Mouse (Mus musculus): ENCODE measurements around the gene Alg13. TPM values are rescaled to one million over a fixed set of nuclear protein-coding genes. Genes with fewer than 3 reads are reported as not detected.

Gene Alg13
- polyA plus RNA-seq, 1 experiment from 2014 or later = 15.4 TPM

DNA sequence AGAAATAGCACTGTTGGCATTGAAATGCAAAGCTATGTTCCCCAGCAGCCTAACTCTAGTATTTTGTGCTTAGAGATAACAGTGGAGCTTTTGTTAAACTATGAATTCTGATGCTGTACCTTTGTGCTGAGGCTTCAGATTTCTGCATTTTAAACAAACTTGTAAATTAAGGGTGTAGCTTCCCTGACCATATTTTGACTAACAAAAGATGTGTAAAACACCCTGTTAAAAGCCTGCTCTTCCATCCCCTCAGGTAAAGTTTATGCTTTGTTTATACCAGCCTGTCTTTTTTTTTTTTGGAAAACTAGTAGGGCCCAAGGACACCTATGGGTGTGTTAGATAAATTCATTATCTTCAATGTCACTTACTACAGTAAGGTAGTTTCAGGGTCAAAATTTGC is 20.3 kb downstream of the Alg13 start:
- ATAC-seq (ENCODE audit: insufficient number of reproducible peaks, low FRiP score) = no peak
- Histone ChIP-seq H3K4me2 (no peak overlapping the region), H3K4me3 (no peak overlapping the region), H3K36me3 (no peaks in the 10 kb centered on the region), H3K9me3 (replicated peaks) (no peaks in the 10 kb centered on the region), H3K27ac (ENCODE audit: poor library complexity, severe bottlenecking) (no peak overlapping the region), H3K9ac (no peak overlapping the region), H3K4me1 (replicated peaks) (no peaks in the 10 kb centered on the region), H3K27me3 (replicated peaks) (no peaks in the 10 kb centered on the region)

DNA sequence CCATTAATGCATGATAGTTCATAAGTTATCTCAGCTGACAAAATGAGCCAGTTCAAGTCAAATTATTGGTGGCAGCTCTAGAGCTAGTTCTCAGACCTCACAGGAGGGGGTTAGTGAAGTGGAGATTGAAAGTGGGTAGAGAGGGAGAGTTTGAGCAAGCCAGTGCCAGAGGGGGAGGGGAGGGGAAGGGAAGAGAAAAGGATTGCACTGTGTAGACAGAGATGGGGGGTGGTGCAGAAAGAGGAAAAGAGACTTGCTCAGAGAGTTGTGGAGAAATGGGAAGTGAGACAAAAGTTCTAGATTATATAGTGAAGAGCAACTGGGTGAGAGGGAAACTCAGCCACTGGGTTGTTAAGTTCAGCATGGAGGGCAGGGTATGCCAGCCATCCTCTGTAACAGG is 20.8 kb downstream of the Alg13 start:
- H3K9me3 ChIP-seq (replicated peaks) = no peaks in the 10 kb centered on the region
- no peaks in the 10 kb centered on the region for H3K4me1 ChIP-seq (replicated peaks)
- H3K27ac ChIP-seq (ENCODE audit: poor library complexity, severe bottlenecking) = no peak overlapping the region
- no peak overlapping the region for H3K4me2 ChIP-seq
- ATAC-seq (ENCODE audit: insufficient number of reproducible peaks, low FRiP score) = no peak
- no peaks in the 10 kb centered on the region for H3K36me3 ChIP-seq
- no peaks in the 10 kb centered on the region for H3K27me3 ChIP-seq (replicated peaks)
- H3K9ac ChIP-seq = no peak overlapping the region
- H3K4me3 ChIP-seq = no peak overlapping the region

DNA sequence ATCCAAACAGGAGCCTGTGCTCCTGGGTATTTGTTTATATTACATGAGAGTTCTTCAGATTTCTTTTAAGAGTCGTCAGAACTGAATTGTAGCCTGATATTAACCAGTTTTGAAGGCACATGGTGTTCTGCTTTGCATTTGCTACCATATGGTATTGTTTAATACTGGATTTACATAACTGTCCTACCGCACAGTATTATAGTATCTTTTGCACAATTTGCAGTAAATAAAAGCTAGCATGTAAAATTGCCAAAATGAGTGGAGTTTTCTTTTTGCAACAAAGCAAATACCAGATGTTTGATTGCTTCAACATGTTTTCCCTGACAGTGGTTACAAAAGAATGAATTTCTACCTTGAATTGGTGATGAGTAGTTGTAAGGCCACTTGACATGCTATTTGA is 56.6 kb downstream of the Alg13 start:
- peaks cover 13% of the 10 kb centered on the region; the same call in 1 of the 2 replicates for H3K36me3 ChIP-seq
- ATAC-seq (ENCODE audit: insufficient number of reproducible peaks, low FRiP score) = no peak
- no peak overlapping the region for H3K9ac ChIP-seq
- H3K27me3 ChIP-seq (replicated peaks) = no peaks in the 10 kb centered on the region
- H3K4me1 ChIP-seq (replicated peaks) = no peaks in the 10 kb centered on the region
- H3K27ac ChIP-seq (ENCODE audit: poor library complexity, severe bottlenecking) = no peak overlapping the region
- no peak overlapping the region for H3K4me2 ChIP-seq
- 77% methylated on average over 2 of the region's 2 CpGs for WGBS
- no peaks in the 10 kb centered on the region for H3K9me3 ChIP-seq (replicated peaks)
- no peak overlapping the region for H3K4me3 ChIP-seq

GRCm38 (mm10) chrX:144403526-144403925 is 85.9 kb downstream of the Alg13 start:
- Histone ChIP-seq H3K9me3 (replicated peaks) (no peaks in the 10 kb centered on the region), H3K4me2 (no peak overlapping the region), H3K9ac (no peak overlapping the region), H3K4me1 (replicated peaks) (no peaks in the 10 kb centered on the region), H3K27ac (ENCODE audit: poor library complexity, severe bottlenecking) (no peak overlapping the region), H3K4me3 (no peak overlapping the region), H3K27me3 (replicated peaks) (no peaks in the 10 kb centered on the region), H3K36me3 (no peaks in the 10 kb centered on the region)
- 33% methylated on average over 7 of the region's 7 CpGs for WGBS
- ATAC-seq (ENCODE audit: insufficient number of reproducible peaks, low FRiP score) = no peak

DNA sequence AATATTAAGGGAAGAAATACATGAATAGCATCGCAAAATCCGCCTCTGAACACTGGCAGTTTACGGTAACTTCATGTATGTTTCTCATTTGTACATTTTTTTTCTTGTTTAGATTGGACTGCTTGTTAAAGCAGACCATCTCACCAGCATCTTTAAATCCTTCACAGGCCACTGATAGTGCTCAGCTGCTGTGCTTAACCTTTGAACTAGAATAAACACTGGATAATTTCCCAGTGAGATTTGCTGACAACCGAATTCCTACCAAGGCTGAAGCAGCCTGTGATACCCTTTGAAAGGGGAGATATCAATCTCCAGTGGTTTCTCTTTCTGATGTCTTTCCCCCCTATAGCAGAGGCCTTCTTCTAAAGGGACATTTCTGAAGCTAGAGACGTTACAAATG is 90.4 kb downstream of the Alg13 start:
- H3K4me3 ChIP-seq = no peak overlapping the region
- no peak overlapping the region for H3K27ac ChIP-seq (ENCODE audit: poor library complexity, severe bottlenecking)
- H3K4me1 ChIP-seq (replicated peaks) = no peaks in the 10 kb centered on the region
- H3K27me3 ChIP-seq (replicated peaks) = no peaks in the 10 kb centered on the region
- no peak for ATAC-seq (ENCODE audit: insufficient number of reproducible peaks, low FRiP score)
- H3K9ac ChIP-seq = no peak overlapping the region
- H3K36me3 ChIP-seq = no peaks in the 10 kb centered on the region
- no peak overlapping the region for H3K4me2 ChIP-seq
- no peaks in the 10 kb centered on the region for H3K9me3 ChIP-seq (replicated peaks)
- WGBS = 68% methylated on average over 5 of the region's 5 CpGs

DNA sequence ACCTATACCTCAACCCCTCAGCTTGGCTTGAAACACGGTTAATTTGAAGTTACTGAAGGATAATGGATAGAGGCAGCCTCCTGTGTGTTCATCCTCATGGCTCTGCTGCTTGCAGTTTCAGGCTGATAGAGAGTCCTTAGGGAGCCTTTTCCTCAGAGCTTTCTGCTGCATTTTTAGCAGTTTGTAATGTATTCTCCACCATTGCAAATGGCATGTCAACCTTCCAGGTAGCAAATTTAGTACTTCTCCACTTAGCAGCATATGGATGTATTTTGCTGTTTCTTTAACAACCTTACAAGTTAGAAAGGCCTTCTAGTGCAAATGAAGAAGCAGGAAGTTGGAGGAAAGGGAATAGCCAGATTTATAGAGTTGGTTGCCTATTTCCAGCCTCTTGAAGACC is 102.7 kb downstream of the Alg13 start:
- H3K4me3 ChIP-seq = no peak overlapping the region
- H3K36me3 ChIP-seq = no peaks in the 10 kb centered on the region
- H3K9me3 ChIP-seq (replicated peaks) = no peaks in the 10 kb centered on the region
- no peaks in the 10 kb centered on the region for H3K27me3 ChIP-seq (replicated peaks)
- no peak overlapping the region for H3K9ac ChIP-seq
- H3K4me2 ChIP-seq = no peak overlapping the region
- 76% methylated on average over 1 of the region's 1 CpGs for WGBS
- no peak overlapping the region for H3K27ac ChIP-seq (ENCODE audit: poor library complexity, severe bottlenecking)
- H3K4me1 ChIP-seq (replicated peaks) = no peaks in the 10 kb centered on the region
- no peak for ATAC-seq (ENCODE audit: insufficient number of reproducible peaks, low FRiP score)

DNA sequence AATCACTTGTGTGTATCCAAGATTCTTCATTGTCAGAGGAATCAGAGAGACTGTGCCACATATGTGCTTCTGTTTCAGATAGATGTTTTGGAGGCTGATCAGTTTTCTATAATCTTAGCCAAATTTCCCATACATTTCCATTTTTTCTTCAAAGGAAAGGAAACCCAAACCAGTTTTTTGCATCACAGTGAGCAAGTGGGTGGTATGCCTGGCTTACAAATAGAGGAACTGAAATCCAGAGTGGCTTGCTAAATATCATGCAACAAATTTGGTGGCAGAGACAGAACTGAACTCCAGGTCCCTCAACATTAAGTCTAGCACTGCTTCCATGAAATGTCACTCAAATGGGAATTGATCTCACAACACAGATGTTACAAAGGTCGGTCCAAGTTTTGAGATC is 103.5 kb downstream of the Alg13 start:
- ATAC-seq (ENCODE audit: insufficient number of reproducible peaks, low FRiP score) = no peak
- WGBS = 76% methylated on average over 1 of the region's 1 CpGs
- no peak overlapping the region for H3K9ac ChIP-seq
- no peaks in the 10 kb centered on the region for H3K4me1 ChIP-seq (replicated peaks)
- H3K4me3 ChIP-seq = no peak overlapping the region
- no peak overlapping the region for H3K27ac ChIP-seq (ENCODE audit: poor library complexity, severe bottlenecking)
- no peak overlapping the region for H3K4me2 ChIP-seq
- no peaks in the 10 kb centered on the region for H3K27me3 ChIP-seq (replicated peaks)
- no peaks in the 10 kb centered on the region for H3K36me3 ChIP-seq
- H3K9me3 ChIP-seq (replicated peaks) = no peaks in the 10 kb centered on the region

- H3K4me3 ChIP-seq = no peak overlapping the region
- no peaks in the 10 kb centered on the region for H3K36me3 ChIP-seq
- H3K9ac ChIP-seq = no peak overlapping the region
- WGBS = 74% methylated on average over 3 of the region's 3 CpGs
- H3K27ac ChIP-seq (ENCODE audit: poor library complexity, severe bottlenecking) = no peak overlapping the region
- ATAC-seq (ENCODE audit: insufficient number of reproducible peaks, low FRiP score) = no peak
- H3K27me3 ChIP-seq (replicated peaks) = no peaks in the 10 kb centered on the region
- H3K9me3 ChIP-seq (replicated peaks) = no peaks in the 10 kb centered on the region
- no peak overlapping the region for H3K4me2 ChIP-seq
- no peaks in the 10 kb centered on the region for H3K4me1 ChIP-seq (replicated peaks)
Observed at GRCm38 (mm10) chrX:144423848-144424247, 106.2 kb downstream of the Alg13 start.

Small RNA genes within 50 kb of the gene (microRNA-seq; reads per million reads assigned to microRNA genes)
- gene Mir680-2 = not detected

Other genes starting within 250 kb of the Alg13 start
- 0.21 and 0.41 TPM in 2 replicates for gene A730046J19Rik, start 164.1 kb upstream of the Alg13 start, polyA plus RNA-seq (2016; fragmentation: Nextera tagmentation; extraction: Ambion mirVana)
- gene Trpc5os, start 138.8 kb downstream of the Alg13 start, polyA plus RNA-seq (2016; fragmentation: Nextera tagmentation; extraction: Ambion mirVana) = 0.15 and 0.28 TPM in 2 replicates